ENCODE assay signal across 23 mouse cellular contexts in the genomic region with DNA sequence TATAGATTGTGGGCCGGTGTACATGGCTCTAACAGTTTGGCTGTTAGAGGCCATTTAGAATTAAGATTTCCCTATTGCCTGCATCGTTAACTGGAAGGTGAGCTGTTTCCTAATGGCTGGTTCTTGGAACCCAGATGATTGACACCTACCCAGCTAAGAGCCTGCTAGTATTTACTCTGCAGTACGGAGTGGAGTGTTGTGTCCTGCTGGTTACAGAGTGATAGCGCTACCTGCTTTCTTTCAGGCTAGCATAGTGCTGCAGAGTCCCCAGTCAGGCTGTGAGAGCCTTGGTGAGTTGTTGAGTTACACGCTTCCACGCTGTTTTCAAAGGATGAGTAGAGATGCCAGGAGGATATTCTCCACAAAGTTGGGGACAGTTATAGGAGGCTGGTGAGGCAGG.
"Had no signal": no experiment of that assay in that cellular context is flagged by ENCODE, and none has a peak within 500 bp of the region (broad histone marks: within the 10 kb centered on the region; RNA-seq: fewer than 3 reads in every experiment).

No protein-coding gene starts in this region.

- DNase-seq: forebrain, postnatal 0 days; gastrocnemius, postnatal 14 days; gastrocnemius, postnatal 36 days; heart, adult 18-20 months; heart, postnatal 4 days; kidney, adult 18-20 months; kidney, adult 8-10 months; kidney, postnatal 10 days; kidney, postnatal 4 days had no signal

- H3K27ac ChIP-seq: heart, embryonic 13.5 days; heart, embryonic 15.5 days; hindbrain, embryonic 10.5 days; hindbrain, embryonic 12.5 days; hindbrain, embryonic 14.5 days; intestine, embryonic 15.5 days; layer of hippocampus, adult 2 months; left cerebral cortex, adult 2 months; limb, embryonic 10.5 days; limb, embryonic 12.5 days had no signal

- H3K4me2 ChIP-seq: heart, embryonic 11.5 days; heart, embryonic 13.5 days; heart, embryonic 15.5 days; hindbrain, embryonic 12.5 days; hindbrain, embryonic 14.5 days; intestine, embryonic 15.5 days; limb, embryonic 12.5 days had no signal

- H3K4me3 ChIP-seq: heart, embryonic 13.5 days; heart, embryonic 15.5 days; hindbrain, embryonic 10.5 days; hindbrain, embryonic 12.5 days; intestine, embryonic 15.5 days; layer of hippocampus, adult 2 months; left cerebral cortex, adult 2 months; limb, embryonic 10.5 days; limb, embryonic 12.5 days had no signal

- H3K27me3 ChIP-seq: heart, embryonic 13.5 days; heart, embryonic 15.5 days; hindbrain, embryonic 12.5 days; intestine, embryonic 15.5 days; limb, embryonic 12.5 days had no signal

- ATAC-seq: forebrain, postnatal 0 days; hindbrain, embryonic 16.5 days; inflammation-experienced regulatory T-cells, adult 6 months; intestine, embryonic 15.5 days; intestine, postnatal 0 days had no signal

- H3K9ac ChIP-seq: forebrain, postnatal 0 days; heart, embryonic 13.5 days; heart, embryonic 15.5 days; hindbrain, embryonic 12.5 days; hindbrain, embryonic 14.5 days; intestine, embryonic 15.5 days; limb, embryonic 12.5 days had no signal

- H3K4me1 ChIP-seq: heart, embryonic 13.5 days; heart, embryonic 15.5 days; intestine, embryonic 15.5 days had no signal

- H3K9me3 ChIP-seq: heart, embryonic 13.5 days; heart, embryonic 15.5 days; hindbrain, embryonic 10.5 days; hindbrain, embryonic 12.5 days; intestine, embryonic 15.5 days; limb, embryonic 10.5 days; limb, embryonic 12.5 days had no signal
